Mouse (Mus musculus) testis, adult 2 months (tissue): ENCODE data around the gene Rbks. TPM values are rescaled to one million over a fixed set of nuclear protein-coding genes. Genes with fewer than 3 reads are reported as not detected.

Experiments used
- H3K27ac ChIP-seq: fragments of 200-500 bp; 2 replicates; pipeline ENCODE4 v1.5.1; 2012; ENCODE audit warnings: low read depth, low read length; ENCODE audit not compliant: control insufficient read depth, insufficient read depth
- H3K27me3 ChIP-seq: fragments of 200-500 bp; 2 replicates; pipeline ENCODE4 v1.6.1; 2012; ENCODE audit warnings: mild to moderate bottlenecking, low read length, moderate library complexity; ENCODE audit not compliant: control insufficient read depth, insufficient read depth
- H3K36me3 ChIP-seq: fragments of 200-500 bp; 2 replicates; pipeline ENCODE4 v1.6.1; 2012; ENCODE audit warnings: mild to moderate bottlenecking, low read length; ENCODE audit not compliant: control insufficient read depth, insufficient read depth
- H3K4me1 ChIP-seq: fragments of 200-500 bp; 2 replicates; pipeline ENCODE4 v1.6.1; 2012; ENCODE audit warnings: low read length; ENCODE audit not compliant: control insufficient read depth, insufficient read depth
- H3K4me3 ChIP-seq: fragments of 200-500 bp; 2 replicates; pipeline ENCODE4 v1.5.1; 2012; ENCODE audit warnings: low read depth, mild to moderate bottlenecking, low read length, moderate library complexity, mixed read lengths; ENCODE audit not compliant: control insufficient read depth
- CTCF ChIP-seq: fragments of 200-500 bp; IDR thresholded peaks from 2 replicates; pipeline ENCODE4 v1.5.1; 2012; ENCODE audit warnings: low read depth, mild to moderate bottlenecking, inconsistent platforms, low read length, moderate library complexity; ENCODE audit not compliant: control insufficient read depth, insufficient read depth, insufficient replicate concordance
- POLR2A ChIP-seq: fragments of 200-500 bp; IDR thresholded peaks from 2 replicates; pipeline ENCODE4 v1.6.1; 2012; ENCODE audit warnings: low read depth, mild to moderate bottlenecking, inconsistent platforms, low read length, moderate library complexity; ENCODE audit not compliant: control insufficient read depth
- polyA plus RNA-seq: library from polyadenylated mRNA; depleted of rRNA; stranded (reverse); fragments of >200 nt; gene quantifications from 2 replicates; pipeline ENCODE4 v1.2.3, GENCODE M21; 2012

Gene Rbks
- polyA plus RNA-seq, 1 experiment: 19.4 TPM

GRCm38 (mm10) chr5:31715486-31716150 lies 18.2 kb upstream of the Rbks start:
- no peaks in the 10 kb centered on the region for H3K27me3 ChIP-seq
- no peaks in the 10 kb centered on the region for H3K36me3 ChIP-seq
- TF ChIP-seq CTCF (no peak), POLR2A (no peak)
- no peak overlapping the region for H3K27ac ChIP-seq
- H3K4me1 ChIP-seq: no peaks in the 10 kb centered on the region
- no peak overlapping the region for H3K4me3 ChIP-seq

DNA sequence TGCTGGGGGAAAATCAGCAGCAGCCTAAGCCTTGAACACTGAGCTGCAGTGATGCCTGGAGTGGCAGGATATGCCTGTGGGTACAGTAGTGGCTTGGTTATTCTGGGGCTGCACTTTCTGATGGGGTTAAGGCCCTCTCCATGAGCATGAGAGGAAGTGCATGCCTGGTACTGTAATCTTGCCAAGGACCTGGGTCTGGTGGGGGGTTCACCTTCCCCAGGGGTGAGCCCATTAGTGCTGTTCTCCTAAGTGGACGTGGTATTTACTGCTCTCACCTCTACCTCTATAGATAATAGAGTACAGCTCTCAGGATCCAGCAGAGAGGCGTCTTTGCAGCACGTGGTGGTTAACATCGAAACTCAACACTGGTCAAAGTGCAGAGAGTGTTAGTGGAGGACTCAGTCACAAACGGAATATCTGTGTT lies 16.4 kb upstream of the Rbks start:
- TF ChIP-seq POLR2A: no peak
- no peak for TF ChIP-seq CTCF

GRCm38 (mm10) chr5:31713280-31713711 lies 15.9 kb upstream of the Rbks start:
- Histone ChIP-seq H3K27ac (no peak overlapping the region), H3K4me3 (no peak overlapping the region), H3K4me1 (no peaks in the 10 kb centered on the region), H3K36me3 (no peaks in the 10 kb centered on the region), H3K27me3 (no peaks in the 10 kb centered on the region)
- TF ChIP-seq POLR2A (no peak), CTCF (no peak)

More for the DNA sequence above, 16.4 kb upstream of the Rbks start:
- Histone ChIP-seq H3K27ac (no peak overlapping the region), H3K4me1 (no peaks in the 10 kb centered on the region), H3K36me3 (no peaks in the 10 kb centered on the region), H3K27me3 (no peaks in the 10 kb centered on the region), H3K4me3 (no peak overlapping the region)

GRCm38 (mm10) chr5:31709389-31709788 lies 12.0 kb upstream of the Rbks start:
- Histone ChIP-seq H3K27me3 (no peaks in the 10 kb centered on the region), H3K4me1 (no peaks in the 10 kb centered on the region), H3K27ac (no peak overlapping the region), H3K4me3 (no peak overlapping the region), H3K36me3 (no peaks in the 10 kb centered on the region)
- TF ChIP-seq POLR2A (no peak), CTCF (no peak)

GRCm38 (mm10) chr5:31706826-31707225 lies 9.4 kb upstream of the Rbks start:
- Histone ChIP-seq H3K27me3 (no peaks in the 10 kb centered on the region), H3K4me1 (no peaks in the 10 kb centered on the region), H3K4me3 (no peak overlapping the region), H3K27ac (no peak overlapping the region), H3K36me3 (peaks cover 1% of the 10 kb centered on the region)
- TF ChIP-seq POLR2A (no peak), CTCF (no peak)

- TF ChIP-seq POLR2A (no peak), CTCF (no peak)
- Histone ChIP-seq H3K27me3 (no peaks in the 10 kb centered on the region), H3K27ac (no peak overlapping the region), H3K4me3 (no peak overlapping the region), H3K4me1 (no peaks in the 10 kb centered on the region), H3K36me3 (peaks cover 1% of the 10 kb centered on the region)
Measured at GRCm38 (mm10) chr5:31704971-31705370, 7.5 kb upstream of the Rbks start.

DNA sequence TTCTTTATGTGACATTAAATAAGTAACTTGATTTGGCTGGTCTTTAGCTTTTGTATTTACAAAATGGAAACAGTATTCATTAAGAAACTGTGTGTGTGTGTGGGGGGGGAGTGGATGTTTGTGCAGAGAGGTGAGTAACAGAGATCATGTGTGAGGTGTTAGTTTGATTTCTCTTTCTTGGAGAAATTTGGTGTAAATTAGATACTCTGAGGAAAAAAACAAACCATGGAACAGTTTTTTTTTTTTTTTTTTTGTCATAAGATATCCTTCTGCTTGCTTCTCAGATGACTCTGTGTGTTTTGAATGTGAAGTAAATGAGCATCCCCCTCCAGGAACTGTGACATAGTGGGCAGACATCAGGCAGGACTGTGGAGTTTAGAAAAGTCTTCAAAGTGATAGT lies 2.0 kb upstream of the Rbks start:
- H3K4me3 ChIP-seq: no peak overlapping the region
- no peak for TF ChIP-seq CTCF
- TF ChIP-seq POLR2A: no peak
- no peak overlapping the region for H3K27ac ChIP-seq
- H3K27me3 ChIP-seq: no peaks in the 10 kb centered on the region
- peaks cover 1% of the 10 kb centered on the region for H3K36me3 ChIP-seq
- no peaks in the 10 kb centered on the region; the same call in 1 of the 2 replicates for H3K4me1 ChIP-seq
